Mouse (Mus musculus) MEL (cell line): Measurements from ENCODE around the gene Tshz2. TPM values are rescaled to one million over a fixed set of nuclear protein-coding genes. Genes with fewer than 3 reads are reported as not detected.

Source experiments
- DNase-seq: peaks from one replicate; pipeline ENCODE4 v3.0.0; 2011; ENCODE audit warnings: low read depth, low spot score
- H3K27ac ChIP-seq: 2 replicates; pipeline ENCODE4 v1.5.1; 2012; ENCODE audit warnings: low read depth, mild to moderate bottlenecking, control low read depth, low read length, moderate library complexity; ENCODE audit not compliant: control insufficient read depth
- H3K27me3 ChIP-seq, 2 experiments: fragments of 150-350 bp in 1 of 2; sonication (generic) in 1 of 2; 2 replicates each; pipeline ENCODE4 v1.6.1; 2012; ENCODE audit warnings: low read length in 2 of 2, mild to moderate bottlenecking in 2 of 2, improper control_type of control experiment in 1 of 2, moderate library complexity in 1 of 2; ENCODE audit not compliant: insufficient read depth in 2 of 2, control insufficient read depth in 1 of 2
- H3K36me3 ChIP-seq, 2 experiments: 2 replicates each; pipeline ENCODE4 v1.6.1; 2012 to 2014; ENCODE audit warnings: low read length in 2 of 2, improper control_type of control experiment in 1 of 2, inconsistent platforms in 1 of 2, mild to moderate bottlenecking in 1 of 2; ENCODE audit not compliant: insufficient read depth in 2 of 2, control insufficient read depth in 1 of 2
- H3K4me1 ChIP-seq, 2 experiments: fragments of 150-350 bp in 1 of 2; sonication (generic) in 1 of 2; 2 replicates each; pipeline ENCODE4 v1.6.1; 2012; ENCODE audit warnings: low read length in 2 of 2, improper control_type of control experiment in 1 of 2, mild to moderate bottlenecking in 1 of 2; ENCODE audit not compliant: insufficient read depth in 2 of 2, control insufficient read depth in 1 of 2
- H3K4me3 ChIP-seq, 2 experiments: fragments of 150-350 bp in 1 of 2; sonication (generic) in 1 of 2; 2 replicates each; pipeline ENCODE4 v1.5.1; 2012; ENCODE audit warnings: low read depth in 2 of 2, low read length in 2 of 2, mild to moderate bottlenecking in 2 of 2, moderate library complexity in 2 of 2, control low read depth in 1 of 2, improper control_type of control experiment in 1 of 2; ENCODE audit not compliant: control insufficient read depth in 1 of 2, insufficient read depth in 1 of 2
- H3K79me2 ChIP-seq: 2 replicates; pipeline ENCODE4 v1.6.1; 2012; ENCODE audit warnings: mild to moderate bottlenecking, low read length, moderate library complexity; ENCODE audit not compliant: control insufficient read depth, poor library complexity, insufficient read depth
- H3K9ac ChIP-seq: 2 replicates; pipeline ENCODE4 v1.6.1; 2012; ENCODE audit warnings: low read depth, mild to moderate bottlenecking, control low read depth, low read length, moderate library complexity; ENCODE audit not compliant: control insufficient read depth, poor library complexity, severe bottlenecking
- H3K9me3 ChIP-seq: fragments of 150-350 bp; sonication (generic); replicated peaks from 2 replicates; pipeline ENCODE4 v1.6.1; 2012; ENCODE audit warnings: mild to moderate bottlenecking, low read length, improper control_type of control experiment, moderate library complexity; ENCODE audit not compliant: insufficient read depth
- BHLHE40 ChIP-seq: IDR thresholded peaks from 2 replicates; pipeline ENCODE4 v1.6.1; 2012; ENCODE audit warnings: low read depth, mild to moderate bottlenecking, inconsistent platforms, low read length, improper control_type of control experiment, borderline replicate concordance
- CHD1 ChIP-seq: IDR thresholded peaks from 2 replicates; pipeline ENCODE4 v1.6.1; 2012; ENCODE audit warnings: low read depth, mild to moderate bottlenecking, inconsistent platforms, low read length, improper control_type of control experiment
- CHD2 ChIP-seq: IDR thresholded peaks from 2 replicates; pipeline ENCODE4 v1.6.1; 2011; ENCODE audit warnings: low read length, improper control_type of control experiment
- E2F4 ChIP-seq: IDR thresholded peaks from 2 replicates; pipeline ENCODE4 v1.6.1; 2011; ENCODE audit warnings: low read depth, low read length, improper control_type of control experiment, borderline replicate concordance
- ELF1 ChIP-seq: IDR thresholded peaks from 2 replicates; pipeline ENCODE4 v1.6.1; 2014; ENCODE audit warnings: low read depth, mild to moderate bottlenecking, inconsistent platforms, low read length, improper control_type of control experiment, moderate library complexity
- GABPA ChIP-seq: IDR thresholded peaks from 2 replicates; pipeline ENCODE4 v1.6.1; 2012; ENCODE audit warnings: low read depth, mild to moderate bottlenecking, inconsistent platforms, low read length, improper control_type of control experiment, moderate library complexity
- GATA1 ChIP-seq: IDR thresholded peaks from 2 replicates; pipeline ENCODE4 v1.6.1; 2011; ENCODE audit warnings: low read depth, low read length, improper control_type of control experiment
- HCFC1 ChIP-seq: IDR thresholded peaks from 2 replicates; pipeline ENCODE4 v1.6.1; 2012; ENCODE audit warnings: low read depth, mild to moderate bottlenecking, inconsistent platforms, low read length, improper control_type of control experiment, moderate library complexity
- MEF2A ChIP-seq: IDR thresholded peaks from 2 replicates; pipeline ENCODE4 v1.6.1; 2014; ENCODE audit warnings: low read depth, mild to moderate bottlenecking, inconsistent platforms, low read length, improper control_type of control experiment; ENCODE audit not compliant: poor library complexity, insufficient replicate concordance, severe bottlenecking; ENCODE audit errors: extremely low read depth
- MXI1 ChIP-seq: IDR thresholded peaks from 2 replicates; pipeline ENCODE4 v1.6.1; 2011; ENCODE audit warnings: mild to moderate bottlenecking, low read depth, low read length, improper control_type of control experiment
- MYC ChIP-seq: IDR thresholded peaks from 2 replicates; pipeline ENCODE4 v1.6.1; 2011; ENCODE audit warnings: low read depth, mild to moderate bottlenecking, low read length, improper control_type of control experiment, moderate library complexity
- NRF1 ChIP-seq: IDR thresholded peaks from 2 replicates; pipeline ENCODE4 v1.6.1; 2014; ENCODE audit warnings: low read depth, mild to moderate bottlenecking, inconsistent platforms, low read length, improper control_type of control experiment, moderate library complexity; ENCODE audit not compliant: poor library complexity, insufficient read depth, severe bottlenecking
- SIN3A ChIP-seq: IDR thresholded peaks from 2 replicates; pipeline ENCODE4 v1.6.1; 2012; ENCODE audit warnings: low read length, improper control_type of control experiment, inconsistent platforms
- SMC3 ChIP-seq: IDR thresholded peaks from 2 replicates; pipeline ENCODE4 v1.6.1; 2011; ENCODE audit warnings: low read depth, low read length, improper control_type of control experiment
- TBP ChIP-seq: IDR thresholded peaks from 2 replicates; pipeline ENCODE4 v1.8.0; 2011; ENCODE audit warnings: low read depth, low read length, improper control_type of control experiment
- UBTF ChIP-seq: IDR thresholded peaks from 2 replicates; pipeline ENCODE4 v1.6.1; 2012; ENCODE audit warnings: low read depth, mild to moderate bottlenecking, inconsistent platforms, low read length, improper control_type of control experiment, moderate library complexity, borderline replicate concordance; ENCODE audit not compliant: insufficient read depth
- USF2 ChIP-seq, 2 experiments: IDR thresholded peaks; 2 replicates each; pipeline ENCODE4 v1.6.1; 2011 to 2012; ENCODE audit warnings: improper control_type of control experiment in 2 of 2, low read length in 2 of 2, borderline replicate concordance in 1 of 2, inconsistent platforms in 1 of 2, low read depth in 1 of 2, mild to moderate bottlenecking in 1 of 2; ENCODE audit not compliant: insufficient read depth in 1 of 2
- ZNF384 ChIP-seq: IDR thresholded peaks from 2 replicates; pipeline ENCODE4 v1.6.1; 2012; ENCODE audit warnings: low read depth, mild to moderate bottlenecking, inconsistent platforms, low read length, improper control_type of control experiment
- polyA plus RNA-seq, 2 experiments: library from polyadenylated mRNA; stranded (reverse) in 1 of 2; unstranded in 1 of 2; fragments of >175 nt in 1 of 2; fragments of >200 nt in 1 of 2; gene quantifications; 2 replicates each; pipeline versions ENCODE4 v1.2.1 to v1.2.4; 2012; ENCODE audit warnings: low replicate concordance in 2 of 2, low read depth in 1 of 2; ENCODE audit not compliant: insufficient read length in 2 of 2, insufficient read depth in 1 of 2, missing spikeins in 1 of 2
- total RNA-seq: library from RNA; depleted of rRNA; stranded (reverse); fragments of 300-350 nt; gene quantifications from 2 replicates; pipeline ENCODE4 v1.2.3, GENCODE M21; 2012

Gene Tshz2
- total and polyA plus RNA-seq, 3 experiments = not detected

- H3K27me3 ChIP-seq = no peaks in the 10 kb centered on the region
- H3K27ac ChIP-seq = no peak overlapping the region
- no peaks in the 10 kb centered on the region for H3K9me3 ChIP-seq
- no peak overlapping the region for H3K9ac ChIP-seq
- H3K36me3 ChIP-seq = no peaks in the 10 kb centered on the region
- DNase-seq = no peak
- H3K79me2 ChIP-seq = no peaks in the 10 kb centered on the region
- H3K4me3 ChIP-seq = no peak overlapping the region
- TF ChIP-seq CHD2 (no peak), NRF1 (no peak), MYC (no peak), CHD1 (no peak), E2F4 (no peak), HCFC1 (no peak), UBTF (no peak), SMC3 (no peak), ZNF384 (no peak)
- no peaks in the 10 kb centered on the region for H3K4me1 ChIP-seq
These were observed 181.5 kb downstream of the Tshz2 start for GRCm38 (mm10) chr2:169814351-169814750.

- Histone ChIP-seq H3K9ac (no peak overlapping the region), H3K27me3 (no peaks in the 10 kb centered on the region), H3K4me1 (no peaks in the 10 kb centered on the region), H3K79me2 (no peaks in the 10 kb centered on the region), H3K36me3 (no peaks in the 10 kb centered on the region), H3K4me3 (no peak overlapping the region), H3K9me3 (no peaks in the 10 kb centered on the region), H3K27ac (no peak overlapping the region)
- TF ChIP-seq SMC3 (no peak), MEF2A (no peak), MXI1 (no peak), ELF1 (no peak), GABPA (no peak)
- no peak for DNase-seq
These were observed 181.9 kb downstream of the Tshz2 start for GRCm38 (mm10) chr2:169814757-169815156.

- no peaks in the 10 kb centered on the region for H3K36me3 ChIP-seq
- DNase-seq = no peak
- no peaks in the 10 kb centered on the region for H3K9me3 ChIP-seq
- no peak overlapping the region for H3K27ac ChIP-seq
- H3K4me3 ChIP-seq = no peak overlapping the region
- no peaks in the 10 kb centered on the region for H3K27me3 ChIP-seq
- TF ChIP-seq SIN3A (no peak), BHLHE40 (no peak), TBP (no peak), GATA1 (no peak), USF2 (IDR thresholded peaks at IDR 0.05; ENCODE audit: borderline replicate concordance in 1 of 2, insufficient read depth in 1 of 2, low read depth in 1 of 2, low read length in 2 of 2) (no peak), SMC3 (no peak)
- H3K79me2 ChIP-seq = no peaks in the 10 kb centered on the region
- no peaks in the 10 kb centered on the region for H3K4me1 ChIP-seq
- no peak overlapping the region for H3K9ac ChIP-seq
These were observed 188.2 kb downstream of the Tshz2 start for GRCm38 (mm10) chr2:169821021-169821441.
